Mouse (Mus musculus) kidney, postnatal 0 days (tissue): ENCODE data around the gene Uaca. TPM values are rescaled to one million over a fixed set of nuclear protein-coding genes. Genes with fewer than 3 reads are reported as not detected.
A peak's percentile ranks its signal among the peaks of the same experiment; 100 is the strongest.

Experiments
- ATAC-seq: fragments of 200-750 bp; cut with Nextera tagmentation; replicated peaks from 2 replicates; pipeline ENCODE4 v1.8.0; 2017; ENCODE audit warnings: low read depth, moderate number of reproducible peaks, moderate TSS enrichment, moderate library complexity; ENCODE audit not compliant: low FRiP score
- DNase-seq: peaks from one replicate; pipeline ENCODE4 v3.0.0-alpha.2; 2016; ENCODE audit warnings: low spot score
- H3K27ac ChIP-seq: fragments of 300-500 bp; sonication (generic); 2 replicates; pipeline ENCODE4 v1.5.1; 2014; ENCODE audit warnings: mild to moderate bottlenecking
- H3K27me3 ChIP-seq: fragments of 300-500 bp; sonication (generic); 2 replicates; pipeline ENCODE4 v1.6.1; 2014; ENCODE audit warnings: low read length, mixed read lengths; ENCODE audit not compliant: insufficient read depth
- H3K36me3 ChIP-seq: fragments of 300-500 bp; sonication (generic); 2 replicates; pipeline ENCODE4 v1.6.1; 2014; ENCODE audit warnings: low read length, mixed read lengths; ENCODE audit not compliant: insufficient read depth
- H3K4me1 ChIP-seq: fragments of 300-500 bp; sonication (generic); replicated peaks from 2 replicates; pipeline ENCODE4 v1.6.1; 2014; ENCODE audit warnings: antibody characterized with exemption, low read length, mixed read lengths; ENCODE audit not compliant: insufficient read depth
- H3K4me2 ChIP-seq: fragments of 300-500 bp; sonication (generic); 2 replicates; pipeline ENCODE4 v1.6.1; 2014; ENCODE audit warnings: mild to moderate bottlenecking, low read length, moderate library complexity, mixed read lengths
- H3K4me3 ChIP-seq: fragments of 300-500 bp; sonication (generic); replicated peaks from 2 replicates; pipeline ENCODE4 v1.5.1; 2014; ENCODE audit warnings: low read depth, low read length
- H3K9ac ChIP-seq: fragments of 300-500 bp; sonication (generic); 2 replicates; pipeline ENCODE4 v1.6.1; 2014; ENCODE audit warnings: low read depth, low read length
- H3K9me3 ChIP-seq: fragments of 300-500 bp; sonication (generic); replicated peaks from 2 replicates; pipeline ENCODE4 v1.6.1; 2016; ENCODE audit warnings: low read length, inconsistent platforms, mixed read lengths
- CTCF ChIP-seq: IDR thresholded peaks from 2 replicates; pipeline ENCODE4 v1.5.1; 2016; ENCODE audit warnings: antibody characterized with exemption, low read depth, mild to moderate bottlenecking, moderate library complexity
- WGBS: fragments of 180-500 bp; shearing (Covaris S2); extraction: QIAGEN DNeasy Blood & Tissue Kit; methylation state at CpG from one replicate; pipeline ENCODE4 v1.1.7; 2014; 5-methylcytosine and 5-hydroxymethylcytosine counted together
- polyA plus RNA-seq: library from polyadenylated mRNA; unstranded; fragments of >200 nt; fragmentation: Nextera tagmentation; extraction: Ambion mirVana; gene quantifications from 2 replicates; pipeline ENCODE4 v1.2.1, GENCODE M21; 2015

The Uaca gene
- polyA plus RNA-seq, 1 experiment from 2014 or later, result 26.9 TPM

- Histone ChIP-seq H3K27me3 (no peaks in the 10 kb centered on the region), H3K36me3 (no peaks in the 10 kb centered on the region), H3K4me2 (no peak overlapping the region), H3K27ac (no peak overlapping the region), H3K9me3 (no peaks in the 10 kb centered on the region), H3K9ac (no peak overlapping the region), H3K4me3 (no peak overlapping the region), H3K4me1 (no peaks in the 10 kb centered on the region)
- DNase-seq (peak; percentile 54), ATAC-seq (no peak)
- 33% methylated on average over 6 of the region's 6 CpGs for WGBS
- no peak for TF ChIP-seq CTCF
Measured at GRCm38 (mm10) chr9:60751971-60752370, 42.4 kb upstream of the Uaca start.

DNA sequence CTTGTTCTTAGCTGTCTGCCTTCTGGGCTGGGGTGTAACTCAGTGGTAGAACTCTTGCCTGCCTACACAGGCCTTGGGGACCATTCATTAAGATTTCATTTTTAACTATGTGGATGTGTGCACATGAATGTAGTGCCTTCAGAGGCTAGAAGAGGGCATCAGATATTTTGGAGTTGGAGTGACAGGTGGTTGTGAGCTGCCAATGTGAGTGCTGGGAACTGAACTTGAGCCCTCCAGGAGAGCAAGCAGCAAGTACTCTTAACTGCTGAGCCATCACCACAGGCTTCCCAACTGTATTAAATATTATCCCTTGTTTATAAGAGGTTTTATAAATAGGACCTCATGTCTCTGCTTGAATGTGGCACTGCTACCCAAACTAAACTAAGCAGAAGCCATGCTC, 41.7 kb upstream of the Uaca start:
- DNase-seq (no peak), ATAC-seq (no peak)
- no peaks in the 10 kb centered on the region for H3K36me3 ChIP-seq
- no peak overlapping the region for H3K4me2 ChIP-seq
- H3K4me1 ChIP-seq, result no peaks in the 10 kb centered on the region
- TF ChIP-seq CTCF, result no peak
- H3K27ac ChIP-seq, result no peak overlapping the region
- no peak overlapping the region for H3K9ac ChIP-seq
- no peaks in the 10 kb centered on the region for H3K9me3 ChIP-seq
- no peak overlapping the region for H3K4me3 ChIP-seq
- no peaks in the 10 kb centered on the region for H3K27me3 ChIP-seq

- peak; percentile 85 for TF ChIP-seq CTCF
- H3K4me2 ChIP-seq, result no peak overlapping the region
- no peaks in the 10 kb centered on the region; the same call in 1 of the 2 replicates for H3K4me1 ChIP-seq
- 38% methylated on average over 6 of the region's 6 CpGs for WGBS
- ATAC-seq (no peak), DNase-seq (peak; percentile 77)
- no peaks in the 10 kb centered on the region for H3K9me3 ChIP-seq
- H3K27ac ChIP-seq, result no peak overlapping the region
- H3K9ac ChIP-seq, result no peak overlapping the region
- no peaks in the 10 kb centered on the region for H3K27me3 ChIP-seq
- no peak overlapping the region for H3K4me3 ChIP-seq
- H3K36me3 ChIP-seq, result no peaks in the 10 kb centered on the region
Measured at GRCm38 (mm10) chr9:60756258-60756657, 38.1 kb upstream of the Uaca start.

- TF ChIP-seq CTCF, result no peak
- WGBS, result 68% methylated on average over 15 of the region's 15 CpGs
- no peak overlapping the region for H3K4me3 ChIP-seq
- H3K36me3 ChIP-seq, result no peaks in the 10 kb centered on the region
- DNase-seq, result no peak
- no peak overlapping the region for H3K9ac ChIP-seq
- no peaks in the 10 kb centered on the region for H3K9me3 ChIP-seq
- ATAC-seq, result no peak
- no peaks in the 10 kb centered on the region for H3K27me3 ChIP-seq
- no peak overlapping the region for H3K4me2 ChIP-seq
- no peaks in the 10 kb centered on the region; the same call in 1 of the 2 replicates for H3K4me1 ChIP-seq
- peak overlapping the region; percentile 51 for H3K27ac ChIP-seq
Measured at GRCm38 (mm10) chr9:60756866-60757740, 37.2 kb upstream of the Uaca start.

DNA sequence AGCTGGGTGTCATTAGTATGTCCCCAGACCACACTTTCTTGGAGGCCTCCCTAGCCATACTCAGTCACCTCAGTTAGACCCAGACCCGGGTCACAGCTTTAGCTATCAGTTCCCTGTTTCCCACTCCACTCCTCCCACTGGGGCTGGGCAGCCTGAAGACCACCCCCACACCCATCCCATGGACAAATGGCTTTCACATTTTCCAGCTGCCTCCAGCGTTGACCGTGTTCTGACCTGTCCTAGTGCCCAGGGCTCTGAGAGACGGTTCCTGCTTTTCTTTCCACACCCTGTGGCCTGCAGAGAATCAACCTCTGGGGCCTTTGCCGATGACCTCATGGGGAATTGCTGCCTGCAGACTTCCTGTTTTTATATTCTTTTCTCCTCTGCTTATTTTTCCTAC, 36.5 kb upstream of the Uaca start:
- H3K4me1 ChIP-seq, result no peaks in the 10 kb centered on the region; the same call in 1 of the 2 replicates
- no peaks in the 10 kb centered on the region for H3K27me3 ChIP-seq
- H3K36me3 ChIP-seq, result no peaks in the 10 kb centered on the region
- H3K4me2 ChIP-seq, result no peak overlapping the region
- ATAC-seq, result peak; percentile 65; the same call in 1 of the 2 replicates
- TF ChIP-seq CTCF, result no peak
- H3K4me3 ChIP-seq, result no peak overlapping the region
- peak; percentile 70 for DNase-seq
- no peak overlapping the region for H3K9ac ChIP-seq
- no peaks in the 10 kb centered on the region for H3K9me3 ChIP-seq
- H3K27ac ChIP-seq, result peak overlapping the region; percentile 51
- 11% methylated on average over 5 of the region's 5 CpGs for WGBS

DNA sequence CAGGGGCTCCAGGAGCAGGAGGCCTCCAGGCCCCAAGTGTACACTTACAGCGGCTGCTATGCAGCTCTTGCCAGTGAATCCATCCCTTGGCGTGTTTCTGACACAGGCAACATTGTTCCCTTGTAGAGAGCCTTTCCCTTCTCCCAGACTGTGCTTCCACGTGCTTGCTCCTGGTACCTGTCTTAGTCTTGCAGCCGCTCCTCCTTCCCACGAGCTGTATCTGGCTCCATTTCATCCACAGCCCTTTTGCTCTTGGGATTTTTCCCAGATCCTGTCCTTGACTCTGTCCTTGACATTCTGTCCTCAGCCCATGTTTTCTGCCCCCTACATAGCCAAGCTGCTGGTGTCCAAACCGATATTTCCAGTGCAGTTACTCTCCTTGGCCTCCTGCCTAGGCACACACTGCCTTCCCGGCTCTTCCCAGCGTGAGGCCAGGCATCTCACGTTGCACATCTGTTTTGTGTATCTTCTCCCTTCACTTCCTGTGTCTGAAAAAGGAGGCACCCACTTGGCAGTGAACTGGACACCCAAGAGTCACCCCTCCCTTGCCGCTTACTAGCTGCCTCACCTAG, 34.8 kb upstream of the Uaca start:
- ATAC-seq, result no peak
- Histone ChIP-seq H3K27ac (no peak overlapping the region), H3K36me3 (no peaks in the 10 kb centered on the region), H3K9ac (no peak overlapping the region), H3K4me3 (no peak overlapping the region), H3K9me3 (no peaks in the 10 kb centered on the region), H3K27me3 (no peaks in the 10 kb centered on the region), H3K4me2 (no peak overlapping the region), H3K4me1 (no peaks in the 10 kb centered on the region; the same call in 1 of the 2 replicates)
- no peak for DNase-seq
- no peak for TF ChIP-seq CTCF
- 51% methylated on average over 10 of the region's 10 CpGs for WGBS
